Mouse (Mus musculus) embryonic fibroblast, embryonic 13.5 days (primary cell): Measurements from ENCODE around the gene P4ha3. TPM values are rescaled to one million over a fixed set of nuclear protein-coding genes. Genes with fewer than 3 reads are reported as not detected.

Experiments
- H3K27ac ChIP-seq: 2 replicates; pipeline ENCODE4 v1.5.1; 2012; ENCODE audit warnings: low read length, control low read depth, inconsistent platforms; ENCODE audit not compliant: insufficient read depth
- H3K4me1 ChIP-seq: 2 replicates; pipeline ENCODE4 v1.6.1; 2011; ENCODE audit warnings: low read length; ENCODE audit not compliant: control insufficient read depth, insufficient read depth
- H3K4me3 ChIP-seq: 2 replicates; pipeline ENCODE4 v1.5.1; 2011; ENCODE audit warnings: mild to moderate bottlenecking, control low read depth, low read length; ENCODE audit not compliant: insufficient read depth
- CTCF ChIP-seq: IDR thresholded peaks from 2 replicates; pipeline ENCODE4 v1.5.1; 2011; ENCODE audit warnings: mild to moderate bottlenecking, control low read depth, low read length, moderate library complexity, borderline replicate concordance; ENCODE audit not compliant: insufficient read depth
- POLR2A ChIP-seq: IDR thresholded peaks from 2 replicates; pipeline ENCODE4 v1.6.1; 2011; ENCODE audit warnings: low read depth, mild to moderate bottlenecking, control low read depth, low read length, moderate library complexity
- polyA plus RNA-seq: library from polyadenylated mRNA; stranded (reverse); fragments of >200 nt; gene quantifications from 2 replicates; pipeline ENCODE4 v1.2.4, GENCODE M21; 2011; ENCODE audit warnings: low read depth; ENCODE audit not compliant: missing spikeins, insufficient read length

Gene P4ha3
- polyA plus RNA-seq, 1 experiment, result 100 TPM

DNA sequence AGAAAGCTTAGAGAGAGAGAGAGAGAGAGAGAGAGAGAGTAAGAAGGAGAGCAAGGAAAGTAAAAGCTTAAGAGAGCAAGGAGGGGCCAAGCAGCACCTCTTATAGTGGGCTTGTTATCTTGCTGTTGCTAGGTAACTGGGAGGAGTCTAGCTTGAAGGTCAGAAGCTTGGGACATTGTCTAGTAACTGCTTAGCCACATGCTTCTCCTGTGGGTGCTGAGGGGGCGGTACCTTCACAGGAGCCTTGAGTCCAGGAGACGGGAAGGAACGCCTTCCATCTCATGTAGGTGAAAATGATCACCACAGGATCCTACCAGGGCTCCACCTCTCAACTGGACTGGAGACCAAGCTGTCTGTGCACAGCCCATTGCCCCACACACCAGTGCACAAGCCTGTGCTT is 16.1 kb downstream of the P4ha3 start:
- Histone ChIP-seq H3K4me1 (peaks cover 20% of the 10 kb centered on the region), H3K27ac (peak overlapping the region; percentile 81), H3K4me3 (no peak overlapping the region)
- TF ChIP-seq CTCF (no peak), POLR2A (no peak)

DNA sequence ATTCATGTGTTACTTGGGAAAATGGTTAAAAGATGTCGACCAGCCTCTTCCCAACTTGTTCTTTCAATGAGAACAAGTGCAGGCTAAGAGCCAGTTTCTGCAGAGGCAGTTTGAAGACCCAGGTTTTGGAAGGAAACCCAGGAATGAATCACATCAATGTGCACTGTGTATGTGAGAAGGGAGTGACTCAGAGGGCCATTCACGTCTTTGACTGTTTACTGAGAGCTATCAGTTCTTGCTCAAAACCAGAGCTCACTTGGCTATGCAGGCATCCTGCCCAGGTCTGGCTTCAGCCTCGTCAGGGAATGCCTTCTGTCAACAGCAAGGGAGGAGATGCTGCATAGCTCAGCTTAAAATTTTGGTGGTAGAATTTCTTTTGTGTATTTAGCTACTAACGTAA is 17.0 kb downstream of the P4ha3 start:
- Histone ChIP-seq H3K27ac (peak overlapping the region; percentile 81), H3K4me3 (no peak overlapping the region)

GRCm38 (mm10) chr7:100305894-100306293 is 20.6 kb downstream of the P4ha3 start:
- Histone ChIP-seq H3K4me1 (peaks cover 35% of the 10 kb centered on the region), H3K27ac (no peak overlapping the region), H3K4me3 (no peak overlapping the region)
- TF ChIP-seq CTCF (no peak), POLR2A (no peak)

More for the DNA sequence above, 17.0 kb downstream of the P4ha3 start:
- TF ChIP-seq CTCF (no peak), POLR2A (no peak)
- H3K4me1 ChIP-seq, result peaks cover 21% of the 10 kb centered on the region

GRCm38 (mm10) chr7:100307872-100308653 is 22.7 kb downstream of the P4ha3 start:
- TF ChIP-seq POLR2A (no peak), CTCF (no peak)
- peak overlapping the region; percentile 98 for H3K27ac ChIP-seq
- H3K4me1 ChIP-seq, result peaks cover 35% of the 10 kb centered on the region
- H3K4me3 ChIP-seq, result no peak overlapping the region

DNA sequence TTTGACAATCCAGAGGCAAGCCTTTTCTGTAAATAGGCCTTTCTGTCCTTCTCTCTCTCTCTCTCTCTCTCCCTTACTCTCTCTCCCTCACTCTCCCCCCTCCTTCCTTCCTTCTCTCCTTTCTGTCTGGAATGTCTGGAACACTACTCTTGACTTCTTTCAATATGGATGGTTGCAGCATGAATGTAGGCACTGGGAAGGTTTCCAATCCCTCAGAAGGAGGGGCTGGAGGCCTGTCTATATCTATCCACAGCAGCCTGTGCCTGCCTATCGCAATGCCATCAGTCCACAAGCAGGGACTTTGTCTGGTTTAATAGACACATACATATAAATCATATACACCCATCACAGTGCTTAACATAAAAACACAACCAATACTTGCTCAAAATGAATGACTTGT is 23.9 kb downstream of the P4ha3 start:
- no peak; the same call in 1 of the 2 replicates for TF ChIP-seq POLR2A
- no peak for TF ChIP-seq CTCF
- Histone ChIP-seq H3K4me1 (peaks cover 33% of the 10 kb centered on the region), H3K4me3 (no peak overlapping the region), H3K27ac (peak overlapping the region; percentile 99)

- no peak for TF ChIP-seq CTCF
- no peak for TF ChIP-seq POLR2A
- peak overlapping the region; percentile 99 for H3K27ac ChIP-seq
- H3K4me1 ChIP-seq, result peaks cover 33% of the 10 kb centered on the region
- H3K4me3 ChIP-seq, result no peak overlapping the region
Measured at GRCm38 (mm10) chr7:100309679-100310078, 24.4 kb downstream of the P4ha3 start.

- H3K4me1 ChIP-seq, result peaks cover 33% of the 10 kb centered on the region
- H3K4me3 ChIP-seq, result no peak overlapping the region
- TF ChIP-seq POLR2A (no peak), CTCF (no peak)
- peak overlapping the region; percentile 99 for H3K27ac ChIP-seq
Measured at GRCm38 (mm10) chr7:100310290-100310689, 25.0 kb downstream of the P4ha3 start.

- Histone ChIP-seq H3K4me3 (no peak overlapping the region), H3K4me1 (peaks cover 30% of the 10 kb centered on the region), H3K27ac (peak overlapping the region; percentile 87)
- TF ChIP-seq POLR2A (no peak; the same call in 1 of the 2 replicates), CTCF (no peak)
Measured at GRCm38 (mm10) chr7:100312716-100313115, 27.4 kb downstream of the P4ha3 start.

DNA sequence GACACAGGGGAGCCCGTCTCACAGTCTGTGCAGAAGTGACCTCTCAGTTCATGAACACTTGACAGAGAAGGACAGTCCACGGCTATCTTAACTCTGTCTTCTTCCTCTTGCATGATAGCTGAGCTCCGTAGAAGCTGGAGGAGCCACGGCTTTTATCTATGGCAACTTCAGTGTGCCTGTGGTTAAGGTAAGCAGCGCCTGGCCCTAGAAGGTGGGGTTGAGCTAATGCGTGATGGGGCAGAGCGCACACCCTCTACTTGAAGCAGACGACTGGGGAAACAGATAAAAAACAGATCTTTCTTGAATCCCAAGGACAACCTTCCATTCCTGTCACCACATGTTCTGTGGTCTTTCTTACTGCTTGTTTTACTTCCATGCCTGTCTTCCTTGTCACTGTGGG is 31.6 kb downstream of the P4ha3 start:
- Histone ChIP-seq H3K4me3 (no peak overlapping the region), H3K4me1 (peaks cover 7% of the 10 kb centered on the region; the same call in 1 of the 2 replicates), H3K27ac (no peak overlapping the region)
- TF ChIP-seq CTCF, result no peak

DNA sequence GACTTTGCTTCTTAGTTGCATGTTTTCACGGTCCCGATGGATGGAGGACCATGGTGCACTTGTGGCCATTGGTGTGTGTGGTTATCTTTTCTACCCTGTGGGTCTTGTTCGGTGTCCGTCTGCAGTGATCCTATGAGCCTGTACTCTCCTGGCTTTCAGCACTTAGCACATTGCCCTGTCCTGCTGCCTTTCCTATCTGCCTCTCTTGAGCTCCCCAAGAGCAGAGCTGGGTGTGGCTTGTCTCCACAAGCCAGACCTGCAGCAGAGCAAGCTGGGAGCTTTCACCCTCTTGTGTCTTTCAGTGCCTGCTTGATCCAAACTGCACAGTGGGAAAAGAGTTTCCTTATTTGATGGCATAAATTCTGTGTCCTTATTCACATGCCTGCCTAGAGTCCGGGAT is 32.2 kb downstream of the P4ha3 start:
- peaks cover 3% of the 10 kb centered on the region; the same call in 1 of the 2 replicates for H3K4me1 ChIP-seq
- H3K4me3 ChIP-seq, result no peak overlapping the region
- TF ChIP-seq POLR2A (no peak), CTCF (no peak)
- H3K27ac ChIP-seq, result no peak overlapping the region
